Comparison of ENCODE assay signal across 10 mouse cellular contexts in genomic region chr11:43667038-43667745, GRCm38 (mm10). TPM values are rescaled to one million over a fixed set of nuclear protein-coding genes. Genes with fewer than 3 reads are reported as not detected.
DNase-seq lines count a peak whose midpoint lies in the region; ATAC-seq lines count a peak whose summit lies in the region.
"Had no signal": no experiment of that assay in that cellular context is flagged by ENCODE, and none has a peak within 500 bp of the region (broad histone marks: within the 10 kb centered on the region; RNA-seq: fewer than 3 reads in every experiment).

No protein-coding gene starts in this region.

- DNase-seq in heart, embryonic 10.5 days (ENCODE audit: low spot score) = no peak
- DNase-seq in heart, postnatal 14 days = no peak
- DNase-seq in ZHBTc4 (ENCODE audit: low read depth, low spot score) = peak; percentile 75
- no peak for DNase-seq in midbrain, embryonic 11.5 days (ENCODE audit: low spot score, missing footprints)
- DNase-seq in urinary bladder, adult 2 months (ENCODE audit: low spot score) = no peak
- no peak for DNase-seq in thymus, postnatal 14 days
- DNase-seq in T-cell, adult 2 months (ENCODE audit: low spot score) = no peak

- no peak overlapping the region for H3K9ac ChIP-seq in forebrain, embryonic 13.5 days
- H3K9ac ChIP-seq in midbrain, embryonic 11.5 days (ENCODE audit: low read length) = no peak overlapping the region

- peak; percentile 59; the same call in 1 of the 2 replicates for ATAC-seq in forebrain, embryonic 13.5 days
- ATAC-seq in midbrain, embryonic 11.5 days (ENCODE audit: low FRiP score) = peak; percentile 86

- H3K9me3 ChIP-seq in heart, embryonic 10.5 days = no peaks in the 10 kb centered on the region
- H3K9me3 ChIP-seq in forebrain, embryonic 13.5 days (replicated peaks) = no peaks in the 10 kb centered on the region
- H3K9me3 ChIP-seq in midbrain, embryonic 11.5 days (ENCODE audit: control insufficient read depth, low read length) = no peaks in the 10 kb centered on the region

- H3K4me1 ChIP-seq in heart, embryonic 10.5 days = peaks cover 26% of the 10 kb centered on the region
- H3K4me1 ChIP-seq in forebrain, embryonic 13.5 days = 0 out of 2 replicates have a peak, but pooled peaks cover 4% of the 10 kb centered on the region
- peaks cover 7% of the 10 kb centered on the region; the same call in 1 of the 2 replicates for H3K4me1 ChIP-seq in midbrain, embryonic 11.5 days (ENCODE audit: control insufficient read depth, insufficient read depth, low read length)

- H3K36me3 ChIP-seq in heart, embryonic 10.5 days = no peaks in the 10 kb centered on the region
- no peaks in the 10 kb centered on the region for H3K36me3 ChIP-seq in forebrain, embryonic 13.5 days (ENCODE audit: poor library complexity, severe bottlenecking)
- no peaks in the 10 kb centered on the region for H3K36me3 ChIP-seq in midbrain, embryonic 11.5 days (ENCODE audit: control insufficient read depth, insufficient read depth, low read length)

- no peaks in the 10 kb centered on the region for H3K27me3 ChIP-seq in heart, embryonic 10.5 days (ENCODE audit: insufficient read depth, poor library complexity, severe bottlenecking)
- no peaks in the 10 kb centered on the region for H3K27me3 ChIP-seq in forebrain, embryonic 13.5 days
- no peaks in the 10 kb centered on the region for H3K27me3 ChIP-seq in midbrain, embryonic 11.5 days (ENCODE audit: control insufficient read depth, insufficient read depth, low read length)

- intact Hi-C loops in heart, postnatal 14 days (cut with DNase I) = no loop called here

- H3K4me3 ChIP-seq in heart, embryonic 10.5 days = no peak overlapping the region
- no peak overlapping the region for H3K4me3 ChIP-seq in forebrain, embryonic 13.5 days
- no peak overlapping the region for H3K4me3 ChIP-seq in midbrain, embryonic 11.5 days (ENCODE audit: low read depth, low read length)
- H3K4me3 ChIP-seq: myocyte had no signal

- WGBS in heart, embryonic 10.5 days = 79% methylated on average over 19 of the region's 19 CpGs
- 43% methylated on average over 19 of the region's 19 CpGs for WGBS in forebrain, embryonic 13.5 days
- 48% methylated on average over 19 of the region's 19 CpGs for WGBS in midbrain, embryonic 11.5 days

- peak overlapping the region; percentile 70 for H3K27ac ChIP-seq in heart, embryonic 10.5 days
- H3K27ac ChIP-seq in forebrain, embryonic 13.5 days = no peak overlapping the region; the same call in 1 of the 2 replicates
- no peak overlapping the region for H3K27ac ChIP-seq in midbrain, embryonic 11.5 days (ENCODE audit: low read depth, low read length)
- H3K27ac ChIP-seq: kidney, postnatal 0 days had no signal

- H3K4me2 ChIP-seq in forebrain, embryonic 13.5 days = no peak overlapping the region
- H3K4me2 ChIP-seq in midbrain, embryonic 11.5 days = no peak overlapping the region

RNA-seq across cellular contexts. Expression of gene Pwwp2a, which starts 14.6 kb away (rescaled TPM):
- 19.6 and 26.8 TPM in 2 replicates for polyA plus RNA-seq in heart, embryonic 10.5 days (2016; fragmentation: Nextera tagmentation; extraction: Ambion mirVana)
- 10 to 100 TPM; 26.1 to 27.7 TPM for total RNA-seq in heart, postnatal 14 days (2021)
- 28.4 and 28.5 TPM in 2 replicates for polyA plus RNA-seq in forebrain, embryonic 13.5 days (2015; fragmentation: Nextera tagmentation; extraction: Ambion mirVana)
- polyA plus RNA-seq in midbrain, embryonic 11.5 days (2014; fragmentation: Nextera tagmentation; extraction: Ambion mirVana) = 42.8 and 44.8 TPM in 2 replicates
- polyA plus RNA-seq in urinary bladder, adult 2 months (2012; rRNA removed) = 25.2 and 25.5 TPM in 2 replicates
